Mouse (Mus musculus) lung, postnatal 14 days (tissue): ENCODE measurements around the gene Srrd.

Source experiments
- DNase-seq: peaks from one replicate; pipeline ENCODE4 v3.0.0; 2021

The Srrd gene

DNA sequence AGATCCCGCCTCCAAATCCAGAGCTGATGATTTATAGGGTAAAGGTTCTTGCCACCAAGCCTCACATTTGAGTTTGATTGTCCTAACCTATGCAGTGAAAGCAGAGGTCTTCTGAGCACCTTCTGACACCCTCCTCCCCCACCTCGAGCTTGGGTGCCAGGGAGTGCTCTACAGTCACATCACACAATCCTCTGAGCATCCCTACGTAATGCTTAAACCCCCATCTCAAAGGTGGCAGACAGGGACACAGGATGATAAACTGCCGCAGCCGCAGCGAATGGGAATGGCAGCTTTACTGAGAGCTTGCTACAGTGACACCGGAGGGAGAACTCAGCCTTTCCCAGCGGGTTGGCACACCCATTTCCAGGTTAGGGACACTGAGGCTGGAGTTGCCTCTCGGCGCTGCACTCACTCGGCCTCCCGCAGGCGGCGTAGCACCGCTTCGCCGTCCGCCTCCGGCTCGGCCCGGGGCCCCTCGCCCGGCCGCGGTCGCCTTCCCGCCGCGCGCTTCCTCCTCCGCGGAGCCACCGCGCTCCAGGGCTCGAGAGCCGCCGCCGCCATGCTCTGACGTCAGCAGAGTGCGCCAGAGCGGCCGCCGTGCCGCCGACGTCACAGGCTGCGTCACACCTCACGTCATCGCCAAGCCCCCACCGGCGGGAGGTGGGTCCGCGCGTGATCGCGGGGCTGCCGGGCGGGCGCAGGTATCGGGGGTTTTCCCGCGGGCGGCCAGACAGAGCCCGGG, at the start of gene Srrd, which contains the start of gene Hps4:
Srrd (minus strand) TSS at position 578 of the 742 bp plus-strand sequence.
Hps4 (plus strand) TSS at position 621 of the 742 bp plus-strand sequence.
- DNase-seq = peak; percentile 91

- DNase-seq = no peak
These were observed 49.0 kb upstream of the Srrd start for GRCm38 (mm10) chr5:112391676-112392323.

- DNase-seq = no peak
These were observed 48.2 kb upstream of the Srrd start for GRCm38 (mm10) chr5:112391002-112391401.

DNA sequence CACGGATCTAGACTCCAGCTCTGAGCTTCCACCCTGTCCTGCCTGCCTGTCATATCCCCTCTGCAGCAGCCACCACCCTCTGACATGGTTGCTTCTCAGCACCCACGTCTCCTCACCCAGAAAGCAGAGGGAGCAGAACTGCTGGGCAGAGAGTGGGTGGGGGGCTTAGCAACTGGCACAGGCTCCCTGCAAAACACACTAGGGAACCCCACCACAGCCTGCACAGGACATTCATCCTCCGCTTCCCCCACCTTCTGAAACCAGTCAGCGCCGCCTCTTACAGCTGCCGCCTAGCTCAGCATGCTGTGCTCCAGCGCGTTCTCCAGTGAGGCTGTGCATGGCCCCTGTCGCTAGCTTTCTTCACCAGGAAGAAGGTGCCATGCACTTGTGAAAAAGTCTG, 46.5 kb upstream of the Srrd start:
- DNase-seq = no peak

DNA sequence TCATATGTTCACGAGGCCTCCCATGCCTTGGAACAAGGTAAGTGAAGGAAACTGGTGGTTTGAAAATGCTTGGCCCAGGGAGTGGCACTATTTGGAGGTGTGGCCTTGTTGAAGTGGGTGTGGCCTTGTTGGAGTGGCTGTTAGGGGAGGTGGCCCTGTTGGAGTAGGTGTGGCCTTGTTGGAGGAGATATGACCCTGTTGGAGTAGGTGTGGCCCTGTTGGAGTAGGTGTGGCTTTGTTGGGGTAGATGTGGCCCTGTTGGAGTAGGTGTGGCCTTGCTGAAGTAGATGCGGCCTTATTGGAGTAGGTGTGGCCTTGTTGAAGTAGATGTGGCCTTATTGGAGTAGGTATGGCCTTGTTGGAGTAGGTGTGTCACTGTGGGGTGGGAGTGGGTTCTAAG, 43.1 kb upstream of the Srrd start:
- DNase-seq = no peak

- no peak for DNase-seq
These were observed 42.1 kb upstream of the Srrd start for GRCm38 (mm10) chr5:112384805-112385472.

- DNase-seq = peak; percentile 54
These were observed 39.9 kb upstream of the Srrd start for GRCm38 (mm10) chr5:112382641-112383330.

- no peak for DNase-seq
These were observed 39.2 kb upstream of the Srrd start for GRCm38 (mm10) chr5:112382042-112382441.

- no peak for DNase-seq
These were observed 38.3 kb upstream of the Srrd start for GRCm38 (mm10) chr5:112381154-112381553.

DNA sequence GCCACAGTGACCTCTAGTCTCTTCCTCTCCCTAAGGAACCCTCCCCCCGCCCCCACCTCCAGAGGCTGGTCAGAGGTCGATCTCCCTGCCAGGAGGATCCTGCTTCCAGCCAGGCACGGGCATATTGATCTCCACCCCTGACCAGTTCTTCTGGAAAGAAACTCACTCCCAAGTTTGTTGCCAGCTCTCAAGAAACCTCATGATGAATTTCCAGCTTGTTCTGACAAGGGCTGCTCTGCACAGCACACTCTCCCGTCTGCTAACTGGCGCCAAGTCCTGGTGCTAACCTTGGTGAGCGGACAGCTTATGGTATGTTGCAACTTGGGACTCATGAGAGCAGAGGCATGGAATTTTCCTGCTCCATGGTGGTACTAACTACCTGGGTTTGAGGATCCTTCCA, 35.9 kb upstream of the Srrd start:
- DNase-seq = no peak

GRCm38 (mm10) chr5:112377380-112377779, 34.5 kb upstream of the Srrd start:
- DNase-seq = no peak

- DNase-seq = no peak
These were observed 33.3 kb upstream of the Srrd start for GRCm38 (mm10) chr5:112376111-112376510.

DNA sequence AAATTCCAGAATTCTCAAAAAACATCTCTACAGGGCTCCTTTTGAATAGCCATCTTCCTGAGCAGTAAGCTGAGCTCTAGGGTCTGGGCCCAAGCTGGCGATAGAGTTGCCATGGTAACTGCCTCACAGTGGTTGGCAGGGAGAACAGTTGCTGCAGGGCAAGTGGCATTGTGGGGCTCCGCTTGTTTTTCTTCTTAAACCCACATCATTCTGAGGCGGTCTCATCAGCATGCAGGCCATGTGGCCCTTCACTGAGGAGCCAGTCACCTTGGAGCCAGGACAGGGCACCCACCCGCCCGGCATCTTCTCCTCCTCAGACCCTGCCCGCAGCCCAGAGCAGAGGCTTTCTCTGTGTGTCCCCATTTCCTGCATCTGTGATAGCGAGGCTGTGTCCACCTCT, 29.1 kb upstream of the Srrd start:
- no peak for DNase-seq

GRCm38 (mm10) chr5:112370236-112370813, 27.5 kb upstream of the Srrd start:
- no peak for DNase-seq

DNA sequence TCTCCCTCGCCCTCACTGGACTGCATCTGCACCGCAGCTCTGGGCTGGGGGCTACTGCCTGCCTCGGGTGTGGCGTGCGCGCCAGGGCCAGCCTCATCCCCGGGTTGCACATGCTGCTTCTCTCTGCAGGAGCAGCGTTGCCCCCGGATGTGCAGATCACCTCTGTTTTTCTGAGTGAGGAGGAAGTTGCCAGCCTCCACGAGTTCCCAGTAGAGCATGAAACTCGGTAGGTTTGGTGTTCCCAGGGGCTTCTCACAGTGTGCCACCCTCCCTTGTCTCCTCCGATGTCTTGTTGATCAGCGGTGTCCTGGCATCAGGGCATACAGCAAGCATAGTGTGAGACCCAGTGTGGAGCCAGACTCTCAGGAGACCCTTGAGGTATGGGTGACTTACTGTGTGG, 26.5 kb upstream of the Srrd start:
- DNase-seq = no peak

DNA sequence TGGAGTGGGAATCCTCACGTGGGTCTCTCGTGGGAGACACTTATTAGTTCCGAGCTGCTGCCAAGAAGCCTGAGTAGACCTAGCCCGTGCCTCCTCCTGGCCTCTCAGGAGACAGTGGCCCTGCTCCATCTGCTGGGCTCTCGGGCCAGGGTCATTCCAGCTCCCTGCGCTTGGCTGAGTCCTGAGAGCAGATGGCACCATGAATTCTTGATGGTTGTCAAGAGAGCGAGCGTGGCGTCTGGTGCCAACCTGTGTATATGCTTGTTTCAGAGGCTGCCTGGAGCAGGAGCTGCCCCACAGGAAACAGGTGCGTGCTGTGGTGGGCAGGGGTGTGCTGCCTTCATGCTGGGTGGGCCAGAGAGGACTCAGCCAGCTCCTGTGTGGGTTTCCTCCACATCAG, 25.8 kb upstream of the Srrd start:
- no peak for DNase-seq

- no peak for DNase-seq
These were observed 25.1 kb upstream of the Srrd start for GRCm38 (mm10) chr5:112367929-112368328.

GRCm38 (mm10) chr5:112367338-112367737, 24.5 kb upstream of the Srrd start:
- DNase-seq = no peak

GRCm38 (mm10) chr5:112366879-112367278, 24.0 kb upstream of the Srrd start:
- DNase-seq = no peak

GRCm38 (mm10) chr5:112364184-112364797, 21.5 kb upstream of the Srrd start:
- no peak for DNase-seq

GRCm38 (mm10) chr5:112360077-112360476, 17.2 kb upstream of the Srrd start:
- DNase-seq = no peak

GRCm38 (mm10) chr5:112359520-112359919, 16.7 kb upstream of the Srrd start:
- no peak for DNase-seq
